Mouse (Mus musculus): ENCODE data around the gene Gabarap.

DNA sequence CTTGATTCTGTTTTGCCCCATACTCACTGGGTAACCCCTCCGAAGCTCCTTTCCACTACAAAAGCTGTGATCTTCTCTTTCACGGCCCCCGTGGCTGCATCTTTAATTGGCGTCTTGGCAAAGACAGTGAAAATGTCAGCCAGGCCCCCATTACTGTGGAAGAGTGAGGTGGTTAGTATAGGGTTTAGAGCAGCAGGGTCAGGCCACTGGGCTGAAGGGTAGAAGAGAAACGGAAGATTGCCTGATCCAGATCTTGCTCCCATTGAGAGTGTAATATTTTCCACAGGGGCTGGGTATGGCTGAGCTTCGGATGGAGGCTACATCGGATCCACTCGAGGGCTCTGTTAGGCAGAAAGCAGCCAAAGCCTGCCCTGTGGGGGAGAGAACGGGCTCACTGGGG lies 22.0 kb downstream of the Gabarap start:
- TF ChIP-seq ZNF384 (IDR thresholded peaks at IDR 0.05; ENCODE audit: low read depth, low read length) (no peak), MYC (IDR thresholded peaks at IDR 0.05; ENCODE audit: low read depth, low read length) (no peak), CTCF (conservative IDR thresholded peaks at IDR 0.05 in 1 of 2, IDR thresholded peaks at IDR 0.05 in 1 of 2; ENCODE audit: low read depth in 2 of 2, low read length in 2 of 2) (no peak), TCF12 (IDR thresholded peaks at IDR 0.05; ENCODE audit: low read depth, low read length) (no peak), POLR2AphosphoS2 (IDR thresholded peaks at IDR 0.05; ENCODE audit: low read depth, low read length) (no peak), MAFK (IDR thresholded peaks at IDR 0.05; ENCODE audit: insufficient replicate concordance, low read length) (no peak), HCFC1 (IDR thresholded peaks at IDR 0.05; ENCODE audit: low read depth, low read length) (no peak), POLR2A (IDR thresholded peaks at IDR 0.05; ENCODE audit: low read depth, low read length) (no peak), ETS1 (conservative IDR thresholded peaks at IDR 0.05; ENCODE audit: low read depth, low read length) (no peak), GABPA (IDR thresholded peaks at IDR 0.05; ENCODE audit: insufficient replicate concordance, low read depth, low read length) (no peak), SMC3 (IDR thresholded peaks at IDR 0.05; ENCODE audit: low read depth, low read length) (no peak), USF2 (conservative IDR thresholded peaks at IDR 0.05; ENCODE audit: low read depth, low read length) (no peak), ZC3H11A (IDR thresholded peaks at IDR 0.05; ENCODE audit: low read depth, low read length) (no peak)
